Mouse (Mus musculus) granulocyte monocyte progenitor cell, adult 5-6 weeks (primary cell): ENCODE measurements at regions not wholly inside any gene's neighbourhood (a gene's known extent, or its start where the extent isn't known, plus 50 kb on each side); places are given as distances from the start of the nearest gene placed in this dataset.

ENCODE experiments used
- ATAC-seq: replicated peaks from 2 replicates; pipeline ENCODE4 v1.8.0; 2016; ENCODE audit warnings: mild to moderate bottlenecking, moderate TSS enrichment, inconsistent platforms; ENCODE audit not compliant: poor library complexity, severe bottlenecking

GRCm38 (mm10) chr13:85773848-85774247, 272.9 kb downstream of the Cox7c start:
- ATAC-seq, result no peak

- no peak for ATAC-seq
These were observed 275.6 kb downstream of the Cox7c start for GRCm38 (mm10) chr13:85771027-85771681.

- no peak for ATAC-seq
These were observed 276.2 kb downstream of the Cox7c start for GRCm38 (mm10) chr13:85770538-85770937.

- no peak for ATAC-seq
These were observed 278.2 kb downstream of the Cox7c start for GRCm38 (mm10) chr13:85768520-85768919.

GRCm38 (mm10) chr13:85724616-85725015, 322.1 kb downstream of the Cox7c start:
- ATAC-seq, result no peak

- ATAC-seq, result peak; percentile 7; the same call in 1 of the 2 replicates
These were observed 322.6 kb downstream of the Cox7c start for GRCm38 (mm10) chr13:85724105-85724504.

- no peak for ATAC-seq
These were observed 326.4 kb downstream of the Cox7c start for GRCm38 (mm10) chr13:85720314-85720713.

- ATAC-seq, result no peak
These were observed 330.7 kb downstream of the Cox7c start for GRCm38 (mm10) chr13:85715883-85716498.

DNA sequence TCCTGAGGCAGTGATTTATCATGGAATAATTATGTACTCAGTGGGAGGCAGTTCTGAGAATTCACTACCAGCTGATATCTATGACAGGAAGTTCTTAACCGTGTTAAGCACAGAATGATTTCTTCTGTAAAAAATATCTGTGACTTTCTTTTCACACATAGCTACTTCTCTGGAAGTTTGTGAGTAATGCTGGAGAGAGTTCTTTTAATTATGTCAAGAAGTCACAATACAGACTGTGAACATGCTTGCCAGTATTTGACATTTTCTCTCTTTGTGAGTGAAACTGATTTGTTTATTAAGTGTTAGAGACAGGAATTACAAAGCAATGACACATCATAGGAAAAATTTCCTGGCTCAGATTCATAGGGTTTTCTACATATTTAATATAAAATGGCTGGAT, 354.3 kb downstream of the Cox7c start:
- no peak for ATAC-seq
